Comparison of ENCODE assay signal across 27 mouse cellular contexts in genomic region chr10:49220096-49220495, GRCm38 (mm10).
DNase-seq lines count a peak whose midpoint lies in the region; ATAC-seq and TF ChIP-seq lines count a peak whose summit lies in the region.
"Had no signal": no experiment of that assay in that cellular context is flagged by ENCODE, and none has a peak within 500 bp of the region (broad histone marks: within the 10 kb centered on the region; RNA-seq: fewer than 3 reads in every experiment).

No protein-coding gene starts in this region.

- H3K9me3 ChIP-seq in hindbrain, embryonic 14.5 days (ENCODE audit: control insufficient read depth, low read length): no peaks in the 10 kb centered on the region
- no peaks in the 10 kb centered on the region for H3K9me3 ChIP-seq in hindbrain, embryonic 10.5 days
- 0 out of 2 replicates have a peak, but pooled peaks cover 3% of the 10 kb centered on the region for H3K9me3 ChIP-seq in forebrain, embryonic 13.5 days (replicated peaks)
- no peaks in the 10 kb centered on the region for H3K9me3 ChIP-seq in neural tube, embryonic 12.5 days
- H3K9me3 ChIP-seq in stomach, postnatal 0 days (ENCODE audit: control insufficient read depth, low read length): no peaks in the 10 kb centered on the region
- H3K9me3 ChIP-seq: embryonic facial prominence, embryonic 10.5 days; embryonic facial prominence, embryonic 15.5 days; liver, embryonic 12.5 days had no signal

- peak; percentile 31; the same call in 1 of the 2 replicates for ATAC-seq in hindbrain, embryonic 14.5 days (ENCODE audit: low FRiP score)
- peak; percentile 80 for ATAC-seq in forebrain, embryonic 13.5 days
- ATAC-seq in neural tube, embryonic 12.5 days (ENCODE audit: low FRiP score, low read depth): peak; percentile 45; the same call in 1 of the 2 replicates
- no peak for ATAC-seq in stomach, postnatal 0 days (ENCODE audit: low FRiP score, low TSS enrichment)
- ATAC-seq: intestine, postnatal 0 days; liver, embryonic 12.5 days; liver, postnatal 0 days had no signal

- H3K4me3 ChIP-seq in hindbrain, embryonic 14.5 days (replicated peaks; ENCODE audit: low read length): no peak overlapping the region
- no peak overlapping the region for H3K4me3 ChIP-seq in hindbrain, embryonic 10.5 days
- H3K4me3 ChIP-seq in forebrain, embryonic 13.5 days: no peak overlapping the region
- no peak overlapping the region for H3K4me3 ChIP-seq in neural tube, embryonic 12.5 days
- H3K4me3 ChIP-seq in stomach, postnatal 0 days (ENCODE audit: low read depth, low read length): no peak overlapping the region
- H3K4me3 ChIP-seq: embryonic facial prominence, embryonic 10.5 days; embryonic facial prominence, embryonic 15.5 days; gastrocnemius, adult 2 months; liver, embryonic 12.5 days had no signal

- no peaks in the 10 kb centered on the region for H3K36me3 ChIP-seq in hindbrain, embryonic 14.5 days (replicated peaks; ENCODE audit: control insufficient read depth, insufficient read depth)
- H3K36me3 ChIP-seq in hindbrain, embryonic 10.5 days: no peaks in the 10 kb centered on the region
- H3K36me3 ChIP-seq in forebrain, embryonic 13.5 days (ENCODE audit: poor library complexity, severe bottlenecking): no peaks in the 10 kb centered on the region
- H3K36me3 ChIP-seq in neural tube, embryonic 12.5 days: no peaks in the 10 kb centered on the region
- no peaks in the 10 kb centered on the region for H3K36me3 ChIP-seq in stomach, postnatal 0 days (ENCODE audit: control insufficient read depth, insufficient read depth, low read length)
- H3K36me3 ChIP-seq: embryonic facial prominence, embryonic 10.5 days; embryonic facial prominence, embryonic 15.5 days; liver, embryonic 12.5 days had no signal

- peak; percentile 33 for DNase-seq in hindbrain, embryonic 14.5 days (ENCODE audit: low spot score)
- no peak for DNase-seq in hindbrain, embryonic 10.5 days (ENCODE audit: low spot score)
- peak; percentile 23 for DNase-seq in 3T3-L1 (ENCODE audit: low read depth, low spot score)
- DNase-seq in stomach, postnatal 0 days (ENCODE audit: low spot score): no peak
- DNase-seq in layer of hippocampus, adult 8-10 months (ENCODE audit: low spot score in 2 of 2): no peak
- DNase-seq: adrenal gland, postnatal 36 days; B cell, adult 2 months; cerebellum, adult 8-10 months; cerebellum, postnatal 25 days; gastrocnemius, adult 2 months; gastrocnemius, postnatal 36 days; heart, adult 18-20 months; heart, postnatal 36 days; kidney, postnatal 14 days; liver, postnatal 0 days; lung, postnatal 36 days; right cerebral cortex, postnatal 25 days; thymus, adult 18-20 months; thymus, postnatal 25 days had no signal

- H3K9ac ChIP-seq in hindbrain, embryonic 14.5 days: no peak overlapping the region
- H3K9ac ChIP-seq in forebrain, embryonic 13.5 days: no peak overlapping the region
- no peak overlapping the region for H3K9ac ChIP-seq in neural tube, embryonic 12.5 days
- no peak overlapping the region for H3K9ac ChIP-seq in stomach, postnatal 0 days (ENCODE audit: low read length)
- H3K9ac ChIP-seq: embryonic facial prominence, embryonic 15.5 days; liver, embryonic 12.5 days; liver, postnatal 0 days had no signal

- H3K27me3 ChIP-seq in hindbrain, embryonic 14.5 days (ENCODE audit: control insufficient read depth, insufficient read depth, low read length): no peaks in the 10 kb centered on the region
- H3K27me3 ChIP-seq in hindbrain, embryonic 10.5 days (ENCODE audit: insufficient read depth, poor library complexity, severe bottlenecking): no peaks in the 10 kb centered on the region
- H3K27me3 ChIP-seq in forebrain, embryonic 13.5 days: no peaks in the 10 kb centered on the region
- no peaks in the 10 kb centered on the region for H3K27me3 ChIP-seq in neural tube, embryonic 12.5 days (replicated peaks)
- H3K27me3 ChIP-seq in stomach, postnatal 0 days (ENCODE audit: control insufficient read depth, insufficient read depth, low read length): no peaks in the 10 kb centered on the region
- H3K27me3 ChIP-seq: embryonic facial prominence, embryonic 15.5 days; liver, embryonic 12.5 days had no signal

- H3K4me2 ChIP-seq in hindbrain, embryonic 14.5 days (replicated peaks): no peak overlapping the region
- H3K4me2 ChIP-seq in forebrain, embryonic 13.5 days: no peak overlapping the region
- H3K4me2 ChIP-seq in neural tube, embryonic 12.5 days (replicated peaks): no peak overlapping the region
- H3K4me2 ChIP-seq in stomach, postnatal 0 days (replicated peaks; ENCODE audit: low read depth): no peak overlapping the region
- H3K4me2 ChIP-seq: embryonic facial prominence, embryonic 15.5 days; heart, embryonic 11.5 days; liver, embryonic 12.5 days; midbrain, embryonic 11.5 days had no signal

- TF ChIP-seq CTCF in stomach, postnatal 0 days (IDR thresholded peaks at IDR 0.05; ENCODE audit: low read depth): no peak

- H3K27ac ChIP-seq in hindbrain, embryonic 14.5 days: no peak overlapping the region
- no peak overlapping the region for H3K27ac ChIP-seq in hindbrain, embryonic 10.5 days
- no peak overlapping the region for H3K27ac ChIP-seq in forebrain, embryonic 13.5 days
- no peak overlapping the region for H3K27ac ChIP-seq in neural tube, embryonic 12.5 days
- no peak overlapping the region for H3K27ac ChIP-seq in stomach, postnatal 0 days (replicated peaks)
- H3K27ac ChIP-seq: embryonic facial prominence, embryonic 10.5 days; embryonic facial prominence, embryonic 15.5 days; gastrocnemius, adult 2 months; liver, embryonic 12.5 days had no signal

- WGBS in hindbrain, embryonic 14.5 days: 53% methylated on average over 1 of the region's 1 CpGs
- WGBS in hindbrain, embryonic 10.5 days: 76% methylated on average over 1 of the region's 1 CpGs
- 25% methylated on average over 1 of the region's 1 CpGs for WGBS in forebrain, embryonic 13.5 days
- 31% methylated on average over 1 of the region's 1 CpGs for WGBS in neural tube, embryonic 12.5 days
- WGBS in stomach, postnatal 0 days: 45% methylated on average over 1 of the region's 1 CpGs

- no peaks in the 10 kb centered on the region for H3K4me1 ChIP-seq in hindbrain, embryonic 14.5 days (replicated peaks; ENCODE audit: control insufficient read depth, insufficient read depth, low read length)
- H3K4me1 ChIP-seq in hindbrain, embryonic 10.5 days (replicated peaks): no peaks in the 10 kb centered on the region
- no peaks in the 10 kb centered on the region for H3K4me1 ChIP-seq in forebrain, embryonic 13.5 days
- no peaks in the 10 kb centered on the region for H3K4me1 ChIP-seq in neural tube, embryonic 12.5 days
- H3K4me1 ChIP-seq in stomach, postnatal 0 days (replicated peaks; ENCODE audit: control insufficient read depth, insufficient read depth): no peaks in the 10 kb centered on the region
- H3K4me1 ChIP-seq: embryonic facial prominence, embryonic 10.5 days; embryonic facial prominence, embryonic 15.5 days; liver, embryonic 12.5 days had no signal

- no peak for TF ChIP-seq EP300 in stomach, postnatal 0 days (optimal IDR thresholded peaks at IDR 0.05)

Comparison
In these comparisons a context has a peak if more than half of its experiments do, and no peak if none do; other contexts are left out.
1. DNase-seq: peak in hindbrain, embryonic 14.5 days (single experiment) and 3T3-L1 (single experiment); none in hindbrain, embryonic 10.5 days (single experiment), stomach, postnatal 0 days (single experiment) and layer of hippocampus, adult 8-10 months (0 of 2).